In genomic region chr4:39719951-39720350, GRCm38 (mm10) we compare ENCODE assay signal across 26 mouse cellular contexts.
"Had no signal": no experiment of that assay in that cellular context is flagged by ENCODE, and none has a peak within 500 bp of the region (broad histone marks: within the 10 kb centered on the region; RNA-seq: fewer than 3 reads in every experiment).

No protein-coding gene starts in this region.

- H3K27me3 ChIP-seq: embryonic facial prominence, embryonic 12.5 days; embryonic facial prominence, embryonic 13.5 days; embryonic facial prominence, embryonic 15.5 days; forebrain, embryonic 12.5 days; forebrain, embryonic 13.5 days; forebrain, embryonic 15.5 days had no signal

- H3K27ac ChIP-seq: embryonic facial prominence, embryonic 10.5 days; embryonic facial prominence, embryonic 12.5 days; embryonic facial prominence, embryonic 13.5 days; embryonic facial prominence, embryonic 15.5 days; forebrain, embryonic 10.5 days; forebrain, embryonic 12.5 days; forebrain, embryonic 13.5 days; forebrain, embryonic 15.5 days; gastrocnemius, adult 2 months; heart, adult 2 months; heart, embryonic 10.5 days had no signal

- ATAC-seq: forebrain, embryonic 13.5 days; forebrain, embryonic 14.5 days; forebrain, embryonic 15.5 days; forebrain, embryonic 16.5 days; forebrain, postnatal 0 days had no signal

- H3K9ac ChIP-seq: embryonic facial prominence, embryonic 12.5 days; embryonic facial prominence, embryonic 13.5 days; embryonic facial prominence, embryonic 15.5 days; forebrain, embryonic 12.5 days; forebrain, embryonic 13.5 days; forebrain, embryonic 15.5 days; forebrain, postnatal 0 days had no signal

- H3K4me2 ChIP-seq: embryonic facial prominence, embryonic 12.5 days; embryonic facial prominence, embryonic 13.5 days; embryonic facial prominence, embryonic 15.5 days; forebrain, embryonic 12.5 days; forebrain, embryonic 13.5 days; forebrain, embryonic 15.5 days had no signal

- DNase-seq: cerebellum, postnatal 10 days; cerebellum, postnatal 14 days; cerebellum, postnatal 25 days; cerebellum, postnatal 36 days; embryo, embryonic 11 days; forebrain, postnatal 0 days; gastrocnemius, adult 2 months; gastrocnemius, postnatal 10 days; gastrocnemius, postnatal 14 days; gastrocnemius, postnatal 25 days; gastrocnemius, postnatal 36 days; heart, adult 11 months; heart, adult 18-20 months; heart, adult 2 months had no signal

- H3K4me3 ChIP-seq: embryonic facial prominence, embryonic 10.5 days; embryonic facial prominence, embryonic 12.5 days; embryonic facial prominence, embryonic 13.5 days; embryonic facial prominence, embryonic 15.5 days; erythroblast, embryonic 14.5 days; forebrain, embryonic 10.5 days; forebrain, embryonic 12.5 days; forebrain, embryonic 13.5 days; forebrain, embryonic 15.5 days; gastrocnemius, adult 2 months; heart, adult 2 months; heart, embryonic 10.5 days had no signal

- H3K4me1 ChIP-seq: embryonic facial prominence, embryonic 10.5 days; embryonic facial prominence, embryonic 12.5 days; embryonic facial prominence, embryonic 13.5 days; embryonic facial prominence, embryonic 15.5 days; forebrain, embryonic 10.5 days; forebrain, embryonic 12.5 days; forebrain, embryonic 13.5 days; forebrain, embryonic 15.5 days had no signal

- H3K9me3 ChIP-seq: embryonic facial prominence, embryonic 12.5 days; embryonic facial prominence, embryonic 13.5 days; embryonic facial prominence, embryonic 15.5 days; forebrain, embryonic 10.5 days; forebrain, embryonic 12.5 days; forebrain, embryonic 13.5 days; forebrain, embryonic 15.5 days; heart, embryonic 10.5 days had no signal

- H3K36me3 ChIP-seq: embryonic facial prominence, embryonic 10.5 days; embryonic facial prominence, embryonic 12.5 days; embryonic facial prominence, embryonic 13.5 days; embryonic facial prominence, embryonic 15.5 days; forebrain, embryonic 10.5 days; forebrain, embryonic 12.5 days; forebrain, embryonic 15.5 days; heart, embryonic 10.5 days had no signal
